Mouse (Mus musculus): ENCODE results near the gene Kif26b. TPM values are rescaled to one million over a fixed set of nuclear protein-coding genes. Genes with fewer than 3 reads are reported as not detected.

Kif26b gene
- polyA plus RNA-seq (2021; fragmentation: Nextera tagmentation): 2.4 and 2.6 TPM in 2 replicates
- long read RNA-seq, experiment 1, partial matches to known transcripts: 2 of 6 reads
- long read RNA-seq, experiment 1, other reads (novel, unspliced or antisense): 4 of 6 reads
- long read RNA-seq, experiment 2, partial matches to known transcripts: 4 of 30 reads
- long read RNA-seq, experiment 2, other reads (novel, unspliced or antisense): 26 of 30 reads

GRCm38 (mm10) chr1:178528431-178529351 lies at the start of gene Kif26b:
TSS of gene Kif26b (plus strand) at chr1:178529125.

Other genes with a start within 250 kb of the Kif26b start
- gene Cox20, start 210.0 kb upstream of the Kif26b start, polyA plus RNA-seq (2021; fragmentation: Nextera tagmentation): 294 and 405 TPM in 2 replicates
- 66.0 and 67.8 TPM in 2 replicates for gene Hnrnpu, start 191.3 kb upstream of the Kif26b start, polyA plus RNA-seq (2021; fragmentation: Nextera tagmentation)
- 6.9 and 8.6 TPM in 2 replicates for gene Efcab2, start 123.0 kb upstream of the Kif26b start, polyA plus RNA-seq (2021; fragmentation: Nextera tagmentation)